Mouse (Mus musculus) fat pad, adult 2 months (tissue): ENCODE results near the gene St6galnac6.

Experiments
- DNase-seq: peaks from one replicate; pipeline ENCODE4 v3.0.0-alpha.2; 2011; ENCODE audit warnings: low read depth, low spot score; ENCODE audit errors: extremely low read depth

The St6galnac6 gene

GRCm38 (mm10) chr2:32636617-32637016, 37.1 kb downstream of the St6galnac6 start:
- DNase-seq: no peak

- DNase-seq: no peak
These were observed 38.3 kb downstream of the St6galnac6 start for GRCm38 (mm10) chr2:32637778-32638281.

- no peak for DNase-seq
These were observed 40.1 kb downstream of the St6galnac6 start for GRCm38 (mm10) chr2:32639632-32640031.

- DNase-seq: no peak
These were observed 41.1 kb downstream of the St6galnac6 start for GRCm38 (mm10) chr2:32640550-32641051.

- no peak for DNase-seq
These were observed 42.3 kb downstream of the St6galnac6 start for GRCm38 (mm10) chr2:32641810-32642209.

GRCm38 (mm10) chr2:32642813-32643212, 43.3 kb downstream of the St6galnac6 start:
- no peak for DNase-seq

GRCm38 (mm10) chr2:32644083-32644482, 44.6 kb downstream of the St6galnac6 start:
- no peak for DNase-seq

- DNase-seq: no peak
These were observed 45.4 kb downstream of the St6galnac6 start for GRCm38 (mm10) chr2:32644799-32645475.

- no peak for DNase-seq
These were observed 46.1 kb downstream of the St6galnac6 start for GRCm38 (mm10) chr2:32645647-32646046.

GRCm38 (mm10) chr2:32646379-32647056, 47.0 kb downstream of the St6galnac6 start, which contains the start of gene Eng:
Gene Eng, plus strand, starts transcription at chr2:32646595.
- no peak for DNase-seq

GRCm38 (mm10) chr2:32647366-32647765, 47.9 kb downstream of the St6galnac6 start:
- no peak for DNase-seq

GRCm38 (mm10) chr2:32653764-32654163, 54.3 kb downstream of the St6galnac6 start:
- no peak for DNase-seq

GRCm38 (mm10) chr2:32654743-32655393, 55.4 kb downstream of the St6galnac6 start:
- DNase-seq: no peak

GRCm38 (mm10) chr2:32655394-32655744, 55.9 kb downstream of the St6galnac6 start:
- DNase-seq: peak; percentile 58

GRCm38 (mm10) chr2:32655826-32656225, 56.3 kb downstream of the St6galnac6 start:
- DNase-seq: no peak

- DNase-seq: no peak
These were observed 59.4 kb downstream of the St6galnac6 start for GRCm38 (mm10) chr2:32658873-32659272.

- DNase-seq: no peak
These were observed 62.1 kb downstream of the St6galnac6 start for GRCm38 (mm10) chr2:32661509-32662107.

GRCm38 (mm10) chr2:32662291-32662690, 62.8 kb downstream of the St6galnac6 start:
- DNase-seq: no peak

- no peak for DNase-seq
These were observed 65.8 kb downstream of the St6galnac6 start for GRCm38 (mm10) chr2:32665345-32665744.

GRCm38 (mm10) chr2:32665853-32666252, 66.3 kb downstream of the St6galnac6 start:
- no peak for DNase-seq

- DNase-seq: no peak
These were observed 68.3 kb downstream of the St6galnac6 start for GRCm38 (mm10) chr2:32667775-32668174.
